Mouse (Mus musculus): ENCODE measurements around the gene Odf2l. TPM values are rescaled to one million over a fixed set of nuclear protein-coding genes. Genes with fewer than 3 reads are reported as not detected.

Odf2l gene
- 17.1 TPM for polyA plus RNA-seq (2015; fragmentation: Illumina TruSeq; extraction: RNeasy Lipid Tissue Mini Kit (QIAGEN cat#74804); ENCODE audit: low read depth, low replicate concordance)

DNA sequence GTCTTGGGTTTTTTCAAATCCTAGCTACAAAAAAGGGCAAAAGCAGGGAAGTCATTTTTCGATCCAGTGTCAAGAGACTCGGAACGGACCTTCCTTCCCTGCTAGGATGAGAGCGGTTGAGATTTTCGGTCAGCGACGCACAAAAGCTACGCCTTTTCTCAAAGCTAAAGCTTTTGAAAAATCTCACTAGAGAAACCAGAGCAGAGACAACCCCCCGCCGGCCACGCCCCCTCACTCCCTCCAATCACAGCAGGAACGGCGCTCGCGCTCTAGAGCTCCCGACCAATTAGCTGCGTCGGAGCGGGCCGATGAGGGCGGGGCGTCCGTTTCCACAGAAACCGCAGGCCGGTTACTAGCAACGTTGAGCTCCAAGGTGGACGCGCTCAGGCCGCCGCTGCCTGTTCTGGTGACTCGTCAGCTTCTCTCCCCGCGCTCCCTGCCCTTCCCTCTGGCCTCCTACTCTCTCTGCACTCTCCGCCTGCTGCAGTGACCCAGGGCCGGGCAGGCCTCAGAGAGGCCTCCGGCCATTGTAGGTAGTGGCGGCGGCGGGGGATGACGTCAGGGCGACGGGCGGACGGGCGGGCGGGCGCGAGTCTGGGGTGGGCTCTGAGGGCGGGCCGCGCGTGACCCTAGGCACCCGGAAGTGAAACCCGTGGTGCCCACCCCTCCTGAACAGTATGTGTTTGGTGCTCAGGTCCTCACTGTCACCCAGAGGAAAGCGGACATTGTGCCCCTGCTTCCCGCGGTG lies at the start of gene Odf2l:
Gene Odf2l (plus strand): TSS at position 335 of the 748 bp plus-strand sequence.

GRCm38 (mm10) chr3:145099291-145099690 lies 19.1 kb upstream of the Odf2l start, which contains the start of gene Clca2:
Clca2 (minus strand) TSS chr3:145099443.

Other genes starting within 250 kb of the Odf2l start
- gene Clca4b, start 186.1 kb upstream of the Odf2l start, polyA plus RNA-seq (2015; fragmentation: Illumina TruSeq; extraction: RNeasy Lipid Tissue Mini Kit (QIAGEN cat#74804); ENCODE audit: low read depth, low replicate concordance) = not detected
- not detected for gene Clca4a, start 143.5 kb upstream of the Odf2l start, polyA plus RNA-seq (2015; fragmentation: Illumina TruSeq; extraction: RNeasy Lipid Tissue Mini Kit (QIAGEN cat#74804); ENCODE audit: low read depth, low replicate concordance)
- gene Clca1, start 85.8 kb upstream of the Odf2l start, polyA plus RNA-seq (2015; fragmentation: Illumina TruSeq; extraction: RNeasy Lipid Tissue Mini Kit (QIAGEN cat#74804); ENCODE audit: low read depth, low replicate concordance) = not detected
- not detected for gene Clca2, start 19.1 kb upstream of the Odf2l start, polyA plus RNA-seq (2015; fragmentation: Illumina TruSeq; extraction: RNeasy Lipid Tissue Mini Kit (QIAGEN cat#74804); ENCODE audit: low read depth, low replicate concordance)
- gene Col24a1, start 173.9 kb downstream of the Odf2l start, polyA plus RNA-seq (2015; fragmentation: Illumina TruSeq; extraction: RNeasy Lipid Tissue Mini Kit (QIAGEN cat#74804); ENCODE audit: low read depth, low replicate concordance) = 2.8 TPM

Measured in brain, adult 10 weeks (tissue).